Mouse (Mus musculus): ENCODE measurements around the gene Mcee. TPM values are rescaled to one million over a fixed set of nuclear protein-coding genes. Genes with fewer than 3 reads are reported as not detected.

Mcee gene
- total RNA-seq (2014; rRNA removed) = 12.4 and 13.7 TPM in 2 replicates
- polyA plus RNA-seq (2015; fragmentation: Nextera tagmentation; extraction: Ambion mirVana) = 38.4 and 41.6 TPM in 2 replicates

- 3% methylated on average over 54 of the region's 54 CpGs for WGBS
- H3K9me3 ChIP-seq (ENCODE audit: low read length) = no peaks in the 10 kb centered on the region
- ATAC-seq (peak; percentile 99), DNase-seq (peak; percentile 95)
- peak; percentile 40; the same call in 1 of the 2 replicates for TF ChIP-seq CTCF (IDR thresholded peaks at IDR 0.05; ENCODE audit: low read depth)
- no peaks in the 10 kb centered on the region for H3K27me3 ChIP-seq (ENCODE audit: insufficient read depth, low read length)
- peak within 1 kb of the TSS; percentile 76 for H3K9ac ChIP-seq
- H3K27ac ChIP-seq (ENCODE audit: low read depth, low read length) = peak within 1 kb of the TSS; percentile 77
- peaks cover 9% of the 10 kb centered on the region for H3K36me3 ChIP-seq (ENCODE audit: insufficient read depth)
- H3K4me3 ChIP-seq (ENCODE audit: low read depth, low read length) = peak within 1 kb of the TSS; percentile 57
- H3K4me1 ChIP-seq (ENCODE audit: insufficient read depth) = 0 out of 2 replicates have a peak, but pooled peaks cover 8% of the 10 kb centered on the region
- peak within 1 kb of the TSS; percentile 95 for H3K4me2 ChIP-seq (ENCODE audit: low read depth)
These were observed at the start of gene Mcee, which contains the start of gene Mphosph10 for GRCm38 (mm10) chr7:64392122-64392818. Gene Mcee (plus strand): TSS chr7:64392607. Gene Mphosph10 (minus strand): TSS chr7:64392268.

- no peak overlapping the region for H3K9ac ChIP-seq
- no peak for DNase-seq
- no peak for TF ChIP-seq CTCF (IDR thresholded peaks at IDR 0.05; ENCODE audit: low read depth)
- WGBS = 95% methylated on average over 1 of the region's 1 CpGs
- H3K9me3 ChIP-seq (ENCODE audit: low read length) = no peaks in the 10 kb centered on the region
- H3K36me3 ChIP-seq (ENCODE audit: insufficient read depth) = peaks cover 17% of the 10 kb centered on the region
- no peaks in the 10 kb centered on the region for H3K27me3 ChIP-seq (ENCODE audit: insufficient read depth, low read length)
- H3K27ac ChIP-seq (ENCODE audit: low read depth, low read length) = no peak overlapping the region
- H3K4me1 ChIP-seq (ENCODE audit: insufficient read depth) = no peaks in the 10 kb centered on the region
- no peak overlapping the region for H3K4me3 ChIP-seq (ENCODE audit: low read depth, low read length)
- no peak for ATAC-seq
- H3K4me2 ChIP-seq (ENCODE audit: low read depth) = no peak overlapping the region
These were observed 44.6 kb upstream of the Mcee start for GRCm38 (mm10) chr7:64347813-64348212.

GRCm38 (mm10) chr7:64349147-64349861 lies 43.1 kb upstream of the Mcee start:
- peaks cover 17% of the 10 kb centered on the region for H3K36me3 ChIP-seq (ENCODE audit: insufficient read depth)
- 72% methylated on average over 15 of the region's 15 CpGs for WGBS
- no peak overlapping the region for H3K4me2 ChIP-seq (ENCODE audit: low read depth)
- TF ChIP-seq CTCF (IDR thresholded peaks at IDR 0.05; ENCODE audit: low read depth) = peak; percentile 35; the same call in 1 of the 2 replicates
- no peak overlapping the region for H3K9ac ChIP-seq
- H3K27ac ChIP-seq (ENCODE audit: low read depth, low read length) = peak overlapping the region; percentile 15; the same call in 1 of the 2 replicates
- peak; percentile 66 for DNase-seq
- H3K4me1 ChIP-seq (ENCODE audit: insufficient read depth) = no peaks in the 10 kb centered on the region
- no peaks in the 10 kb centered on the region for H3K27me3 ChIP-seq (ENCODE audit: insufficient read depth, low read length)
- no peak overlapping the region for H3K4me3 ChIP-seq (ENCODE audit: low read depth, low read length)
- H3K9me3 ChIP-seq (ENCODE audit: low read length) = no peaks in the 10 kb centered on the region
- ATAC-seq = peak; percentile 38; the same call in 1 of the 2 replicates

DNA sequence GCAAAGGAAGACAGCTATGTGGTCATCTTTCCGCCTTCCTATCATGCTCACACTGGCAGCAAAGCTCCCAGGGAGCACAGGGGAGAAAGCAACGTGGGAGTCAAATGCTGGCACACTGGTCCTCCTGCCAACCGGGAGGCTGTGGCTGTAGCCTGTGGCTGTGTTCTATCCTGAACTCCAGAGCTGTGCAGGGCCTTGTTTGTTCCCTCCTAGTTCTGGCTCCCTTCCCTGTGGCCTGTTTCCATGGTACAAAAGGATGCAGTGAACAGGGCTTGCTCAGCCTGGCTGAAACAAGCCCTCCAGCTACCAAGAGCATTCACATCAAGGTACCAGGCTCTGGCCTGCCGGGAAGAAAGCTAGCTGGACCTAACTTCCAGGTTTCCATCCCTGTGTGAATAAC lies 41.3 kb upstream of the Mcee start:
- Histone ChIP-seq H3K4me3 (ENCODE audit: low read depth, low read length) (no peak overlapping the region), H3K27ac (ENCODE audit: low read depth, low read length) (peak overlapping the region; percentile 57), H3K9me3 (ENCODE audit: low read length) (no peaks in the 10 kb centered on the region), H3K4me1 (ENCODE audit: insufficient read depth) (no peaks in the 10 kb centered on the region), H3K27me3 (ENCODE audit: insufficient read depth, low read length) (no peaks in the 10 kb centered on the region), H3K36me3 (ENCODE audit: insufficient read depth) (peaks cover 14% of the 10 kb centered on the region), H3K9ac (no peak overlapping the region), H3K4me2 (ENCODE audit: low read depth) (no peak overlapping the region)
- no peak for TF ChIP-seq CTCF (IDR thresholded peaks at IDR 0.05; ENCODE audit: low read depth)
- ATAC-seq (peak; percentile 93), DNase-seq (peak; percentile 72)
- WGBS = 46% methylated on average over 4 of the region's 4 CpGs

DNA sequence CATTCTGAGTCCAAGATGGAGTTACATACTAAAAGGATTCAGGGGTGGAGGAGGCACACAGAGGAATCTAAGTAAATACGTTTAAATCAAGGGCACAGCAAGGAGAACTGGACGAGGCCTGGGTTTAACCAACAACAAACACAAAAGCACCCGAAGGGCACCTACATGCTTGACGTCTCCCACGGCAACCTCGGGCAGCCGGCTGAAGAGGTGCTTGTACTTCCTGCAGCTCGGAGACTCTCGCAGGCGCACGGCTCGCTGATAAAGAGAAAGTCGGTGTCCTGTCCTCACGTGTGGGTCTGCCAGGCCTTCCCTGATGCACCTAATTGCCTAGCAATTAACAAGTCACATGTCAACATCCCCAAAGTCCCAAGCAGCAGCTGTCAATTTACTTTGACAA lies 38.2 kb upstream of the Mcee start:
- 26% methylated on average over 14 of the region's 14 CpGs for WGBS
- H3K27me3 ChIP-seq (ENCODE audit: insufficient read depth, low read length) = no peaks in the 10 kb centered on the region
- peaks cover 21% of the 10 kb centered on the region for H3K36me3 ChIP-seq (ENCODE audit: insufficient read depth)
- H3K4me3 ChIP-seq (ENCODE audit: low read depth, low read length) = no peak overlapping the region
- H3K9me3 ChIP-seq (ENCODE audit: low read length) = no peaks in the 10 kb centered on the region
- DNase-seq (no peak), ATAC-seq (no peak)
- H3K4me2 ChIP-seq (ENCODE audit: low read depth) = no peak overlapping the region
- no peak overlapping the region for H3K9ac ChIP-seq
- no peak for TF ChIP-seq CTCF (IDR thresholded peaks at IDR 0.05; ENCODE audit: low read depth)
- no peaks in the 10 kb centered on the region for H3K4me1 ChIP-seq (ENCODE audit: insufficient read depth)
- no peak overlapping the region for H3K27ac ChIP-seq (ENCODE audit: low read depth, low read length)

- H3K27me3 ChIP-seq (ENCODE audit: insufficient read depth, low read length) = no peaks in the 10 kb centered on the region
- ATAC-seq = no peak
- no peak overlapping the region for H3K4me2 ChIP-seq (ENCODE audit: low read depth)
- peaks cover 28% of the 10 kb centered on the region for H3K36me3 ChIP-seq (ENCODE audit: insufficient read depth)
- no peak for TF ChIP-seq CTCF (IDR thresholded peaks at IDR 0.05; ENCODE audit: low read depth)
- no peak overlapping the region for H3K27ac ChIP-seq (ENCODE audit: low read depth, low read length)
- DNase-seq = no peak
- no peak overlapping the region for H3K4me3 ChIP-seq (ENCODE audit: low read depth, low read length)
- H3K9ac ChIP-seq = no peak overlapping the region
- H3K4me1 ChIP-seq (ENCODE audit: insufficient read depth) = no peaks in the 10 kb centered on the region
- no peaks in the 10 kb centered on the region for H3K9me3 ChIP-seq (ENCODE audit: low read length)
- WGBS = 89% methylated on average over 5 of the region's 5 CpGs
These were observed 35.7 kb upstream of the Mcee start for GRCm38 (mm10) chr7:64356661-64357060.

GRCm38 (mm10) chr7:64357405-64357804 lies 35.0 kb upstream of the Mcee start:
- no peaks in the 10 kb centered on the region for H3K4me1 ChIP-seq (ENCODE audit: insufficient read depth)
- TF ChIP-seq CTCF (IDR thresholded peaks at IDR 0.05; ENCODE audit: low read depth) = no peak
- H3K27ac ChIP-seq (ENCODE audit: low read depth, low read length) = no peak overlapping the region
- 62% methylated on average over 9 of the region's 9 CpGs for WGBS
- no peak overlapping the region for H3K4me2 ChIP-seq (ENCODE audit: low read depth)
- DNase-seq = peak; percentile 20
- peak; percentile 67; the same call in 1 of the 2 replicates for ATAC-seq
- no peak overlapping the region for H3K9ac ChIP-seq
- no peak overlapping the region for H3K4me3 ChIP-seq (ENCODE audit: low read depth, low read length)
- peaks cover 35% of the 10 kb centered on the region for H3K36me3 ChIP-seq (ENCODE audit: insufficient read depth)
- no peaks in the 10 kb centered on the region for H3K9me3 ChIP-seq (ENCODE audit: low read length)
- H3K27me3 ChIP-seq (ENCODE audit: insufficient read depth, low read length) = no peaks in the 10 kb centered on the region
